ENCODE assay signal across 16 mouse cellular contexts in genomic region chr12:109798846-109799245, GRCm38 (mm10).
DNase-seq lines count a peak whose midpoint lies in the region; ATAC-seq and TF ChIP-seq lines count a peak whose summit lies in the region.
"Had no signal": no experiment of that assay in that cellular context is flagged by ENCODE, and none has a peak within 500 bp of the region (broad histone marks: within the 10 kb centered on the region; RNA-seq: fewer than 3 reads in every experiment).

No protein-coding gene starts in this region.

- H3K4me1 ChIP-seq in forebrain, embryonic 16.5 days (replicated peaks; ENCODE audit: control insufficient read depth, insufficient read depth, low read length) = no peaks in the 10 kb centered on the region
- no peaks in the 10 kb centered on the region for H3K4me1 ChIP-seq in hindbrain, embryonic 16.5 days (ENCODE audit: control insufficient read depth, insufficient read depth, low read depth, low read length)
- H3K4me1 ChIP-seq in stomach, postnatal 0 days (replicated peaks; ENCODE audit: control insufficient read depth, insufficient read depth) = no peaks in the 10 kb centered on the region
- H3K4me1 ChIP-seq: heart, embryonic 12.5 days had no signal

- no peak for ATAC-seq in forebrain, embryonic 16.5 days
- ATAC-seq in hindbrain, embryonic 16.5 days = no peak
- ATAC-seq in stomach, postnatal 0 days (ENCODE audit: low FRiP score, low TSS enrichment) = no peak
- ATAC-seq: forebrain, embryonic 14.5 days; midbrain, embryonic 16.5 days had no signal

- H3K9me3 ChIP-seq in forebrain, embryonic 16.5 days (ENCODE audit: control insufficient read depth, low read length) = no peaks in the 10 kb centered on the region
- H3K9me3 ChIP-seq in hindbrain, embryonic 16.5 days (ENCODE audit: control insufficient read depth, low read length) = no peaks in the 10 kb centered on the region
- no peaks in the 10 kb centered on the region for H3K9me3 ChIP-seq in stomach, postnatal 0 days (ENCODE audit: control insufficient read depth, low read length)
- H3K9me3 ChIP-seq: heart, embryonic 12.5 days had no signal

- TF ChIP-seq EP300 in stomach, postnatal 0 days (optimal IDR thresholded peaks at IDR 0.05) = no peak

- H3K36me3 ChIP-seq in forebrain, embryonic 16.5 days (ENCODE audit: control insufficient read depth, insufficient read depth) = no peaks in the 10 kb centered on the region
- H3K36me3 ChIP-seq in hindbrain, embryonic 16.5 days (ENCODE audit: control insufficient read depth, insufficient read depth, low read length) = no peaks in the 10 kb centered on the region
- no peaks in the 10 kb centered on the region for H3K36me3 ChIP-seq in stomach, postnatal 0 days (ENCODE audit: control insufficient read depth, insufficient read depth, low read length)
- H3K36me3 ChIP-seq: heart, embryonic 12.5 days had no signal

- H3K9ac ChIP-seq in forebrain, embryonic 16.5 days (replicated peaks; ENCODE audit: low read depth, low read length) = no peak overlapping the region
- H3K9ac ChIP-seq in hindbrain, embryonic 16.5 days (ENCODE audit: low read depth, low read length) = no peak overlapping the region
- H3K9ac ChIP-seq in stomach, postnatal 0 days (ENCODE audit: low read length) = no peak overlapping the region
- H3K9ac ChIP-seq: heart, embryonic 12.5 days had no signal

- intact Hi-C loops in heart, postnatal 14 days (cut with DNase I) = no loop called here

- no peak overlapping the region for H3K27ac ChIP-seq in forebrain, embryonic 16.5 days (ENCODE audit: low read length)
- H3K27ac ChIP-seq in hindbrain, embryonic 16.5 days (ENCODE audit: low read depth, low read length) = no peak overlapping the region
- H3K27ac ChIP-seq in stomach, postnatal 0 days (replicated peaks) = no peak overlapping the region

- no peak for TF ChIP-seq CTCF in stomach, postnatal 0 days (IDR thresholded peaks at IDR 0.05; ENCODE audit: low read depth)

- H3K4me3 ChIP-seq in forebrain, embryonic 16.5 days (replicated peaks; ENCODE audit: low read length) = no peak overlapping the region
- no peak overlapping the region for H3K4me3 ChIP-seq in hindbrain, embryonic 16.5 days (ENCODE audit: low read length)
- no peak overlapping the region for H3K4me3 ChIP-seq in stomach, postnatal 0 days (ENCODE audit: low read depth, low read length)
- H3K4me3 ChIP-seq: heart, embryonic 12.5 days had no signal

- no peak overlapping the region for H3K4me2 ChIP-seq in forebrain, embryonic 16.5 days (ENCODE audit: low read length)
- no peak overlapping the region for H3K4me2 ChIP-seq in hindbrain, embryonic 16.5 days (ENCODE audit: low read length)
- H3K4me2 ChIP-seq in stomach, postnatal 0 days (replicated peaks; ENCODE audit: low read depth) = no peak overlapping the region
- H3K4me2 ChIP-seq: heart, embryonic 12.5 days had no signal

- H3K27me3 ChIP-seq in forebrain, embryonic 16.5 days (replicated peaks; ENCODE audit: control insufficient read depth, insufficient read depth, low read length) = no peaks in the 10 kb centered on the region
- H3K27me3 ChIP-seq in hindbrain, embryonic 16.5 days (replicated peaks; ENCODE audit: control insufficient read depth, insufficient read depth, low read length) = no peaks in the 10 kb centered on the region
- H3K27me3 ChIP-seq in stomach, postnatal 0 days (ENCODE audit: control insufficient read depth, insufficient read depth, low read length) = no peaks in the 10 kb centered on the region
- H3K27me3 ChIP-seq: heart, embryonic 12.5 days had no signal

- 87% methylated on average over 3 of the region's 3 CpGs for WGBS in forebrain, embryonic 16.5 days
- 90% methylated on average over 3 of the region's 3 CpGs for WGBS in hindbrain, embryonic 16.5 days
- WGBS in stomach, postnatal 0 days = 91% methylated on average over 3 of the region's 3 CpGs

- peak; percentile 1 to 12 for DNase-seq in heart, adult 18-20 months
- DNase-seq in heart, postnatal 14 days = no peak
- peak; percentile 40 for DNase-seq in 3134 (ENCODE audit: extremely low read depth, insufficient read length, low spot score)
- peak; percentile 10 for DNase-seq in Muller cell, postnatal 12 days (ENCODE audit: inconsistent ontology term)
- peak; percentile 30 to 52 for DNase-seq in adrenal gland, postnatal 36 days
- DNase-seq in stomach, postnatal 0 days (ENCODE audit: low spot score) = no peak
- DNase-seq: cerebellum, postnatal 14 days; kidney, adult 8-10 months; liver; right cerebral cortex, postnatal 14 days; thymus, postnatal 14 days had no signal

Comparison
In these comparisons a context has a peak if more than half of its experiments do, and no peak if none do; other contexts are left out.
1. DNase-seq: peak in heart, adult 18-20 months (2 of 2), 3134 (single experiment), Muller cell, postnatal 12 days (single experiment) and adrenal gland, postnatal 36 days (2 of 2); none in heart, postnatal 14 days (0 of 2) and stomach, postnatal 0 days (single experiment).